Comparison of ENCODE assay signal across 23 mouse cellular contexts in genomic region chr2:172710641-172711040, GRCm38 (mm10).
A peak's percentile ranks its signal among the peaks of the same experiment; 100 is the strongest.
DNase-seq lines count a peak whose midpoint lies in the region; ATAC-seq lines count a peak whose summit lies in the region.
"Had no signal": no experiment of that assay in that cellular context is flagged by ENCODE, and none has a peak within 500 bp of the region (broad histone marks: within the 10 kb centered on the region; RNA-seq: fewer than 3 reads in every experiment).

No protein-coding gene starts in this region.

- ATAC-seq in forebrain, embryonic 13.5 days, result no peak
- ATAC-seq: activated CD4-positive, CD25-positive, alpha-beta regulatory T cell, adult 4 months; CD4-positive, CD25-positive, alpha-beta regulatory T cell, adult 4 months; forebrain, embryonic 15.5 days; forebrain, postnatal 0 days; Patski had no signal

- no peak overlapping the region for H3K4me2 ChIP-seq in forebrain, embryonic 13.5 days
- H3K4me2 ChIP-seq: embryonic facial prominence, embryonic 12.5 days; forebrain, embryonic 12.5 days; forebrain, embryonic 15.5 days had no signal

- H3K9me3 ChIP-seq in forebrain, embryonic 10.5 days, result no peaks in the 10 kb centered on the region
- 0 out of 2 replicates have a peak, but pooled peaks cover 3% of the 10 kb centered on the region for H3K9me3 ChIP-seq in forebrain, embryonic 13.5 days (replicated peaks)
- H3K9me3 ChIP-seq: embryonic facial prominence, embryonic 10.5 days; embryonic facial prominence, embryonic 12.5 days; forebrain, embryonic 12.5 days; forebrain, embryonic 15.5 days had no signal

- H3K4me3 ChIP-seq in forebrain, embryonic 10.5 days, result no peak overlapping the region
- H3K4me3 ChIP-seq in forebrain, embryonic 13.5 days, result no peak overlapping the region
- H3K4me3 ChIP-seq: embryonic facial prominence, embryonic 10.5 days; embryonic facial prominence, embryonic 12.5 days; forebrain, embryonic 12.5 days; forebrain, embryonic 15.5 days had no signal

- peaks cover 6% of the 10 kb centered on the region for H3K4me1 ChIP-seq in forebrain, embryonic 10.5 days
- peaks cover 3% of the 10 kb centered on the region for H3K4me1 ChIP-seq in forebrain, embryonic 13.5 days
- H3K4me1 ChIP-seq: forebrain, embryonic 15.5 days had no signal

- DNase-seq in forebrain, embryonic 10.5 days (ENCODE audit: extremely low spot score, low spot score), result no peak
- peak; percentile 64 for DNase-seq in R1 (ENCODE audit: low read depth, low spot score)
- no peak for DNase-seq in left cerebral cortex, adult 8-10 months (ENCODE audit: low spot score in 2 of 2)
- DNase-seq in layer of hippocampus, adult 18-20 months (ENCODE audit: low spot score in 2 of 2), result no peak
- DNase-seq: adrenal gland, adult 8-10 months; adrenal gland, postnatal 14 days; adrenal gland, postnatal 36 days; B cell, adult 2 months; cerebellum, adult 11-12 months; cerebellum, adult 2 months; cerebellum, adult 9-10 months; cerebellum, postnatal 10 days; cerebellum, postnatal 25 days; forebrain, postnatal 0 days had no signal

- H3K36me3 ChIP-seq in forebrain, embryonic 10.5 days (replicated peaks), result no peaks in the 10 kb centered on the region
- H3K36me3 ChIP-seq in forebrain, embryonic 13.5 days (ENCODE audit: poor library complexity, severe bottlenecking), result no peaks in the 10 kb centered on the region
- H3K36me3 ChIP-seq: embryonic facial prominence, embryonic 10.5 days; embryonic facial prominence, embryonic 12.5 days; forebrain, embryonic 12.5 days; forebrain, embryonic 15.5 days; G1E had no signal

- 0 out of 2 replicates have a peak overlapping the region, but pooled peaks have one; percentile 4 for H3K27ac ChIP-seq in forebrain, embryonic 10.5 days
- H3K27ac ChIP-seq in forebrain, embryonic 13.5 days, result no peak overlapping the region
- H3K27ac ChIP-seq: embryonic facial prominence, embryonic 10.5 days; embryonic facial prominence, embryonic 12.5 days; forebrain, embryonic 12.5 days; forebrain, embryonic 15.5 days had no signal

- WGBS in forebrain, embryonic 10.5 days, result 77% methylated on average over 4 of the region's 4 CpGs
- 72% methylated on average over 4 of the region's 4 CpGs for WGBS in forebrain, embryonic 13.5 days

- H3K27me3 ChIP-seq in forebrain, embryonic 10.5 days (ENCODE audit: poor library complexity, severe bottlenecking), result peaks cover 10% of the 10 kb centered on the region; the same call in 1 of the 2 replicates
- H3K27me3 ChIP-seq in forebrain, embryonic 13.5 days, result no peaks in the 10 kb centered on the region
- H3K27me3 ChIP-seq: embryonic facial prominence, embryonic 12.5 days; forebrain, embryonic 15.5 days; Patski had no signal

- no peak overlapping the region for H3K9ac ChIP-seq in forebrain, embryonic 13.5 days
- H3K9ac ChIP-seq: embryonic facial prominence, embryonic 12.5 days; forebrain, embryonic 12.5 days; forebrain, embryonic 15.5 days; forebrain, postnatal 0 days had no signal
